Mouse (Mus musculus): ENCODE data around the gene Stap2. TPM values are rescaled to one million over a fixed set of nuclear protein-coding genes. Genes with fewer than 3 reads are reported as not detected.
A peak's percentile ranks its signal among the peaks of the same experiment; 100 is the strongest.

The Stap2 gene
- total RNA-seq, 2 experiments from 2014 or later, result 0.98 TPM; not detected in 1

DNA sequence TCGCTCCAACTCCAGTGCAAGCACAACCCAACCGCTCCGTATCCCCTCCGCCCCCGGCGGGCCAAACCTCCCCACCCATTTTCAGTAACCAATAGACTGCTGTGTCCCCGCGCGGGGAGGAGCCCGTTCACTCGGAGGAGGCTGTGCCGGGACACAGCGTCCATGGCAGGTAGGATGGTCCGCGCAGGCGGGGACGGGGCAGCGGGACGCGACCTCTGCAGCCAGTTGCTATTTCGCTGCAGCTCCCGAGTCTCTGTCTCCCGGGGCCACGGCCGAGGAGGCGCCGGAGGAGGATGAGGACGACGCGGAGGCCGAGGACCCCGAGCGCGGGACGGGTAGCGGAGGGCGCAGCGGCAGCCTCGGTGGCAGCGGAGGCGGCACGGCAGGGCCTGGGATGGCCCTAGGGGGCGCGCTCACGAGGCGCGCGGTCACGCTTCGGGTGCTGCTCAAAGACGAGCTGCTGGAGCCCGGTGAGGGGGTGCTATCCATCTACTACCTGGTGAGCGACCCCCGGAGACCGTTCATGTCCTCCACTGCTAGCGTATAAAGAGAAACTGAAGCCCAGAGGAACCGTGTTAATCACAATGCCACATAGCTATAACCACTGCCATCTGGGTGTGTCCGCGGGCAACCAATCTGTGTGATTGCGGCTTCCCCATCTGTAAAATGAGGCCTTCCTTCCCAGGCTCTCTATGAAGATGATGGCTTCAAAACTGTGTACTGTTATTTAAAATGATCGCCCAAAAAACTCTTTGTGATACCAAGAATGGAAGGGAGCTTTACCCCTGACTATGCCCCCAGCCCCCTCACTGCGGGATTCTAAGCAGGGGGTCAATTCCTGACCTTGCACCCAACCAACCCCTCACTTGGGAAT lies 3.9 kb upstream of the Stap2 start:
- ATAC-seq (replicated peaks; ENCODE audit: low FRiP score, poor library complexity, severe bottlenecking), result peak; percentile 89

DNA sequence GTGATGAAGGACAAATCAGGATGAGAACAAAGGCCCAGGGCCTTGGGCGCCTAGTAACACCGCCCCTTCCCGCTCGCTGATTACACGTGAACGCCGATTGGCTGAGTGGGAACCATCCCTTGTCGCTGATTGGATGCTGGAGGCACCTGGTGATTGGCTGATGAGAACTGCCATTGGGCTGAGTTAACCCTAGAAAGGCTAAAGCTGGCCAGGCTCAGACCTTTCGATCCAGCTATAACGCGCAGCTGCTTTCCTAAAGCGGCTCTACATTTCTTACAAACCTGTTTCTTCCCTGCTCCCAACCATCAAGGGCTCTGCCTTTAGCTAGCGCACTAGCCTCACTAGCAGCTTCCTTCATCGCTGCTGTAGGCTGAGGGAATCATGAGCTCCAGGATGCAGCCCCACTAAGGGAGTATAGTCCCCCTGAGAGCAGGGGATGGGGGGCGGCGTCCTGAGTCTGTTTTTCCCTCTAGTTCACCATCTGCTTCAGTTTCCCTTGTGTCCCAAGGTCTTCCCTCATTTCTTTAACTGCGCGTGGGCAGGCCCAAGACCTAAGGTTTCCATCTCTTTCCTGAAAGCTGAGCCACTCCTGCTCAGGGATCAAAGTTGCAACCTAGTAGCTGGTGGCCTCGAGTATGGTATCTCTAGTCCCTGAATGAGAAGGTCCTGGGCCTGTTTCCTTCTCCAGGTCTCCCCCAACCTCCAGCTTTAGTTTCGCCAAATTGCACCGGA lies 3.1 kb upstream of the Stap2 start:
- peak; percentile 90 for ATAC-seq (replicated peaks; ENCODE audit: low FRiP score, poor library complexity, severe bottlenecking)

DNA sequence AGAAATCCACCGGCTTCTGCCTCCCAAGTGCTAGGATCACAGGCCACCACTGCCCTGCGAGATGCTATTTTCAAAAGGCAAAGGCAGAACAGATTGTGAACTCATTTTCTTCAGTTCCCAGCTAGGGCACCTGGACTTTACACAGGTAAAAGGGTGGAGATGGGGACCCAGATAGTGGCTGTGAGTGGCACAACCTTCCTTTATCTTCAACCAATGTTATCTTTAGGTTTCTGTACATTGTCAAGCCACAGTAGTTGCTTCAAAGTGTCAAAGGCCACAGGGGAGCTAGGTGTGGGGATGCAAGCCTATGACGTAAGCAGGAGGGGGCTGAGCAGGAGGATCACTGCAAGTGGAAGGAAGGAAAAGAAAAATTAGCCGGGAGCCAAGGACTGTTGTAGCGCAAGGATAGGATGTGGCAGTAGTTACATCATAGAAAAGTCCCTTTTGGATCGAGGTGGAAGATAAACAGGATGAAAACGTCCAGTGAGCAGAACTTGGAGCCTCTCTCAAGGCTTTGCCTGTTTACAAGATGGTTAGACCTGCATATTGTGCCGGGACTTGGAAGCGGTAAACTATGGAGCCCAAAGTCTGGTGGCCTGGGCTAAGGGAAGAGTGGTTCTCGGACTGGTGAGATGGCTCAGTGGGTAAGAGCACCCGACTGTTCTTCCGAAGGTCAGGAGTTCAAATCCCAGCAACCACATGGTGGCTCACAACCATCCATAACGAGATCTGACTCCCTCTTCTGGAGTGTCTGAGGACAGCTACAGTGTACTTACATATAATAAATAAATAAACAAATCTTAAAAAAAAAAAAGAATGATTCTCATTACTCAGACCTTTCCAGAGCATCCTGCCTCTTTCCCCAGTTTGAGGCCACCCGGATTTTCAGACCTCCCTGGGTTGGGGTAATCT lies 2.3 kb upstream of the Stap2 start:
- ATAC-seq (replicated peaks; ENCODE audit: low FRiP score, poor library complexity, severe bottlenecking), result no peak

DNA sequence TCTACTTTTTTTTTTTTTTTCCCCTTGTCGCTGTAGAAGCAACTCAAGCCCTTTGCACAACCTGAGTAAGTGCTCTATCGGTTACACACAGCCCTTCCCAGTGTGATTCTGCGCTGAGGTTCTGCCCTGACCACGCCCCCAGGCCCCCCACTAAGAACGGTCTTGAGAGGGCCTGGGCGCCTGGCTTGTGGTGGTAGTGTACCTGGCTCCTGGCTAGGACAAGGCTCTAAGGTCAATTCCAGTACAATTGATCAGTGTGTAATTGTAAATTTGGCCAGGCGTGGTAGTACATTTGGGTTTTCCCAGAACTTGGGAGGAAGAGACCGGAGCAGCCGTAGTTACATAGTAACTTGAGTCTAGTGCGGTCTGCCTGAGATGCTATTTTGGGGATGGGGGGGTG lies 1.6 kb upstream of the Stap2 start:
- no peak for ATAC-seq (replicated peaks; ENCODE audit: low FRiP score, poor library complexity, severe bottlenecking)

DNA sequence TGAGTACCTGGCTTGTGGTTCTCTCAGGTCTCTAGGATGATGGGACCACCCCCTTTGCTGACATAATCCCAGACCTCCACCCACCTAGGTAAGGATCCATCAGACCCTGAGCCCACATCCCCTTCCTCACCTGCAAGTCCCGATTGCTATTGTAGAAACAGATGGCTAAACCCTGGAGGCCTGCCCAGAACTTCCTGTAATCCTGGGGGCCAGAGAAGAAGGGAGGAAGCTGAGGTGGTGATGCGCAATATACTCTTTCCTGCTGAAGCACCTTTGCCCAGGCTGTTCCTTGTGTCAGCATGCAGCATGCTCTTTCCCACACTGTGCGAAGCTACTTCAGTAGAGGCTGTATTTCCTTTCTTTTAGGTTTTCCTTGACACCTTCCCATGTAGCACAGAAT lies 2.4 kb downstream of the Stap2 start:
- ATAC-seq (replicated peaks; ENCODE audit: low FRiP score, poor library complexity, severe bottlenecking), result no peak

DNA sequence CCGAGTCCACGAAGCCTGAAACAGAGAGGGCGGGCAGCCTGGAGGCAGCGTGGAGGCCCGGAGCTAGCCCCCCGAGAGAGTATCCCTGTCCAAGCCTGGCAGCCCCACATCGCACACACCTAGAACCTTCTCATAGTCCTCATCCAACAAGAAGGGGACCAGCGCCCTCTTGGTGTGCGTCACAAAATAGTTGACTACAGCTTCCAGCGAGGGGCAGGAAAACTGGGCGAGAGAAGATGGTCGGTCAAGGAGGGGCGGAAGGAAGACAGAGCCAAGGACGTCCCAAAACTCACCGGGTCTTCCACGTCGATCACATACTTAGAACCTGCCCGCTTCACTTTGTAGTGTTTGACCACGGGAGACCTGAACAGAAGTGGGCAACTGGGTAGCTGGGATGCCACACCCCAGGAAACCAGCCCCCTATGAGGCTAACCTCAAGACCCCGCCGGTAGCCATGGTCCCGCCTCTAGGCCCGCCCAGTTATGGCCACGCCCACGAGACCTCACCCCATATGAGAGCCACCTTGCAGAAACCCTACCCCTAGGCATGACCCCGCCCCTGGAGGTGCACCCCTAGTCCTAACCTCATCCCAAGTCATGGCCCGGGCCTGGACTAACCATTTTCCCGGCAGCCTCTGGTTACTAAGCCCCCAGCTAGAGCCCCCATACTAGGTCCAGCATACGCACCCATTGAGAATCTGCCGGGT lies 5.4 kb downstream of the Stap2 start:
- no peak for ATAC-seq (replicated peaks; ENCODE audit: low FRiP score, poor library complexity, severe bottlenecking)

DNA sequence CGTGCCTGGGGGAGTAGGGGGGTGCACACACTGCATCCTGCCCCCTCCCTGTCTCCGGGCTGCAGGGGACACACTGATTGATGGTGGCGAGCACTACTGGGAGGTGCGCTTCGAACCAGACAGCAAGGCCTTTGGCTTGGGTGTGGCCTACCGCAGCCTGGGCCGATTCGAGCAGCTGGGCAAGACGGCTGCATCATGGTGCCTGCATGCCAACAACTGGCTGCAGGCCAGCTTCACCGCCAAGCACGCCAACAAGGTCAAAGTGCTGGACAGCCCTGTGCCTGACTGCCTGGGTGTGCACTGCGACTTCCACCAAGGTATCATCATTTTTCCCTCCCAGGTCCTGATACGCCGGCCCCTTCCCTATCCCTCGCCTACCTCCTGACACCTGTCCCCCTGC lies 9.4 kb downstream of the Stap2 start:
- no peak for ATAC-seq (replicated peaks; ENCODE audit: low FRiP score, poor library complexity, severe bottlenecking)

DNA sequence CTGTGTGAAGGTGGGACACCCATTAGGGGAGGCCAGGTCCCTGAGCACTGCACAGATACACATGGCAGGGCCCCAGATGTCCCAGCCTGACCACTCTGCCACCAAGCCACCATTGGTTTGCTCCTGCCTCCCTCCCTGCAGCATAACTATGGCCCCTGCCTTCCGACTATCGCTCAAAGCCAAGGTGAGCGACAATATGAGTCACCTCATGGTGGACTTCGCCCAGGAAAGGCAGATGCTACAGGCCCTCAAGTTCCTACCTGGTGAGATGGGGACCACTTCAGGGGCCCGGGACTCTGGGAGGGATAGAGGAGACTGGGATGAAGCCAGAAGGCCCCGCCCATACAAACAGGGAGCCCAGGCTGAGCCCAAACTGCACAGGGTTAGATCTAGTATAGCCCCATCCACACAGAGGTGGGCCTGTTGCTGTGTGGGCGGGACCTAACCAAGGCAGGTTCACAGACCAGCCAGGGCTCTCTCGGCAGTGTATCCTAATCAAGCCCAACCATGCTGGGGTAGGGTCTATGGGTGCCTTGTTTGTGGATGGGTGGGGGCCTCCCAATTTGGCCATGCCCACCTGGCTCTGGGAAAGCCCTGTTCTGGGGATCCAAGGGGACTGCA lies 15.0 kb downstream of the Stap2 start:
- no peak for ATAC-seq (replicated peaks; ENCODE audit: low FRiP score, poor library complexity, severe bottlenecking)

DNA sequence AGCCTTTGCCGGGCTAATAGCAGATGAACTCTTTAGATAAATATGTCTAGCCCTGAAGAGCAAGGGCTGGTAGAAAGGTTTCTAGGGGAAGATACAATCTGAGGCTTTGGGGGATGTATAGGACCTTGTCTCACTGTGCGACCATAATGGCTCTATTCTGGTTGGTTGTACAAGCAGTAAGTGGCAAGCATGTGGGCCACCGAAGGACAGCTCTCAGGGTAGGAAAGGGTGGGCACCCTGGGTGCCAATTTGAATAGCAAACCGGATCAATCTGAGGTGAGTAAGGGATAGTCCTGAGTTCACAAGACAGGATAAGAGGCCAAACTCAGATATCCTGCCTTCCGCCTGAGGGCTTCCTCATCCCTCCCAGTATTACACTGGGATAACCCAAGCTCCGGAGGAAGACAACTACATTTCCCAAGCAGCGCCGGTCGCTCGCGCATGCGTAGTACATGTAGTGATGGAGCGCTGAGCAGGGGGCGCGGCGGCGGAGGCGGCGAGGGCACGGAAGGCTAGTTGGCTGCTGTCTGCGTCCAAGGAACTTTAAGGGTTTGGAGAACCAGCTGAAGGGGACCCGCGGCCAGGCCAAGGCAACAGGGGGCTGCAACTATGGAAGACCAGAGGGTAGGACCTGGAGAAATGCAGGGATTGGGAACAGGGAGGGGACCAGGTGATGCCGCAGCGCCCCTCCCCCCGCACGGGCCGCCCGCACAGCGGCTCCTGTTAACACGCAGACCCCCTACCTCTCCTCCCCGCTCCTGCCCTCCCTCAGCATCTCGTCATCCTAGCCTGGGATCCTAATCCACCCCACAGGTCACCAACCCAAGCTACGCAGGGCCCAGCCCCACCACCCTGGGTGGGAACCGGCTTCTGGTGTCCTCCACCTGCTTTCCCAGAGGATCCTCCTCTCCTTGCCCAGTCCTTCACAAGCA lies 19.1 kb downstream of the Stap2 start, which contains the start of gene Fsd1:
Fsd1 (plus strand) TSS at position 480 of the 932 bp plus-strand sequence.
- ATAC-seq (replicated peaks; ENCODE audit: low FRiP score, poor library complexity, severe bottlenecking), result no peak

DNA sequence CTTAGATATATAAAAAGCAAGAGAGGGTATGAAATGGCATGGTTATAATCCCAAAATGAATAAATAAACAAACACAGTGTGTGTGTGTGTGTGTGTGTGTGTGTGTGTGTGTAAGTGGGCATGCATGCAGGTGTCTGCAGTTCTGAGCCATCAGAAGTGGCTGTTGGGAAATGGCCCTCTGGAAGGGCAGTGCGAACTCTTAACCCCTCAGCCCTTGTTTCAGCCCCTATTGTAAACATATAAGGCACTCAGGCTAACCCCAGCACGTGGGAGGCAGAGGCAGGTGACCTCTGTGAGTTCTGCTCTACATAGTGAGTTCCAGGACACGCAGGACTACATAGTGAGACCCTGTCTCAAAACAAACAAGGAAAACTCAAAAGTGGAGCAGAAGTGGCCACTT lies 28.1 kb downstream of the Stap2 start:
- no peak for ATAC-seq (replicated peaks; ENCODE audit: low FRiP score, poor library complexity, severe bottlenecking)

DNA sequence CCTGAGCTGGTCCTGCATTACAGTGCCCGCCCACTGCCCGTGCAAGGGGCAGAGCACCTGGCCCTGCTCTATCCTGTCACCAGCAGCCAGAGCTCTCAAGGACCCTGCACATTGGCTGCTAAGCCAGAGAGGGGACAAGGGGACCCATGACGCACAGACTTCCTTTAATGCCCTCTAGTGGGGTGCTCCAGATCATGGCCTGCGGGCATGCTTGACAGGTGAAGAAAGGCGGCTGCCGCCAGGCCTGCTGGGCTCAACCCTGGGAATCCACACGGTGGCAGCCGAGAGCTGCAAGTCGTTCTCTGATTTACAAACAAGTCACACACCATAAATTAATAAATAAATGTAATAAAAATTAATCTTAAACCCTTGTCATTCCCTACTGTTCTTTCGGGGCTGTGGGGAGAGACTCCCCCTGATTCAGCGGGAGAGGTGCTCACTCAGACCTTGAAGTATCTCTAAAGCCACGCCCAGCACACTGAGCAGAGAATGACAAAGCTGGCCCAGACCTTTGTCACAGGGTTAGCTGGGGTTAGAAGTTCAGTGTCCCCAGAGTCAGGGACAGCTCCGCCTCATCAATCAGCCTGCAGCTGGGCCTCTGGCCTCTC lies 29.0 kb downstream of the Stap2 start:
- ATAC-seq (replicated peaks; ENCODE audit: low FRiP score, poor library complexity, severe bottlenecking), result no peak

DNA sequence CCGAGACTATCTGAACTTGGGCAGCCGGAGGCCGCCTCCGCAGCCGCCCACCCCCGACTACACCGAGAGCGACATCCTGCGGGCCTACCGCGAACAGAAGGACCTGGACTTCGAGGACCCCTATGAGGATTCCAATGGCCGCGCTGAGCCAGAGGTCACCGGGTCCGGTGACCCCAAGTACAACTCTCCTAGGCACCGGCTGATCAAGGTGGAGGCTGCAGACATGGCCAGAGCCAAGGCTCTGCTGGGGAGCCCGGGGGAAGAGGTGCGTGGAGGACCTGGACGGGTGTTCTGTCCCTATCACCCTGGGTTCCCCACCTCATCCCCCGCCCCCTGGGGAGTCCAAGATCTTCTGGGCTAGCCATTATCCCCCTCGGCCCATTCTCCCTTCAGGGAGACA lies 33.9 kb downstream of the Stap2 start:
- ATAC-seq (replicated peaks; ENCODE audit: low FRiP score, poor library complexity, severe bottlenecking), result no peak

DNA sequence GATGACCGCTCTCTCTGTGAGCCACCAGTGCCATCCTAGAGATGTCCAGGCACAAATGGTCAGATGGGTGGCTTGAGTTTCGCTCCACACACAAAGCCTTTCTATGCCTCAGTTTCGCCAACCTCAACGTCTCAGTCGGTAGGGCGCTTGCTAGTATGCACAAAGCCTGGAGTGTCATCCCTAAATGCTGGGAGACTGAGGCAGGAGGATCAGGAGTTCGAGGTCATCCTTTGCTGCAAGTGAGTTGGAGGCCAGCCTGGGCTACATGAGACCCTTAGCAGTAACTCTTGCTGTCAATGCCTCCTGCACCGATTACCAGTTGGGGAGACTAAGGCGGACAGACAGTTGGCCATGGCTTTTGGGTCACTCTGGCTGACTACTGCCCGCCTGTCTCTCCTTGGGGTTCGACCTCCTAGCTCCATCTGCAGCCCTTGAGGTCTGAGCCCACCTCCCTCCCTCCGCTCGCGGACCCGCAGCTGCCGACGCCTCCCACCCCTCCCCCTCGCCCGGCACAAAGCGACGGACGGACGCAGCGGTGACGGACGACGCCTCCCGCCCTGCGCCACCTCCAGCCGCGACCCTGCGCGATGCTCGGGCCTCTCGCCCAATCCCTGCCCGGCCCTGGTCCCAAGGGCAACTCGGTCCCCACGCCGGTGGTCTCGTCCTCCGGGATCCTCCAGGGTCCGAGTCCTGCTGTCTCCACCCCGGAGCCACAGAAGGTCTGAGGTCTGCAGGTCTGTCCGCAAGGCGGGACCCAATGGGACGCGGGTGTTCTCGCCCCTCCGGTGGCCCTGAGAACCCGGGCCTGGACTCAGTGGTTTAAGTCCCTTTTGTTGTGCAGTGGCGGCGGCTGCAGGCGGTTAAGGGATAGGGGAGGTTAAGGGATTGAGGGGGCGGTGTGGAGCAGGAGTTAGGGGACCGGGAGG lies 35.2 kb downstream of the Stap2 start, which contains the start of gene Shd:
Shd (plus strand) TSS at position 502 of the 926 bp plus-strand sequence.
- ATAC-seq (replicated peaks; ENCODE audit: low FRiP score, poor library complexity, severe bottlenecking), result no peak

DNA sequence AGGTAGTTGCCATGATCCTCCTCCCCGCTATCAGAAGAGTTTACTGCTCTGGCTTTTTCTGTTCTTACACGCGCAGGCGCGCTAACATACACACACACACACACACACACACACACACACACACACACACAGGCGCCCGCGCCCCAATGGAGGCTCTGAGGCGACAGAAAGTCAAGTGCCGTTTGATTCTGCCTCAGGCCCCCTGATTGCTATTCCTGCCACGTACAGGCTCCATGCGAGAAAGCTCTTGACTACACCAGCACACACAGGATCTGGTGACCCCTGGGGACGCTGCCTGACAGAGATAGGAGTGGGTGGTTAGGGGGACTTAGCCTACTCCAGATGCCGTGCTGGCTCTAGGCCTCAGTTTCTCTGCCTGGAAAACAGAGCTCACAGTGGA lies 35.8 kb downstream of the Stap2 start:
- no peak for ATAC-seq (replicated peaks; ENCODE audit: low FRiP score, poor library complexity, severe bottlenecking)

DNA sequence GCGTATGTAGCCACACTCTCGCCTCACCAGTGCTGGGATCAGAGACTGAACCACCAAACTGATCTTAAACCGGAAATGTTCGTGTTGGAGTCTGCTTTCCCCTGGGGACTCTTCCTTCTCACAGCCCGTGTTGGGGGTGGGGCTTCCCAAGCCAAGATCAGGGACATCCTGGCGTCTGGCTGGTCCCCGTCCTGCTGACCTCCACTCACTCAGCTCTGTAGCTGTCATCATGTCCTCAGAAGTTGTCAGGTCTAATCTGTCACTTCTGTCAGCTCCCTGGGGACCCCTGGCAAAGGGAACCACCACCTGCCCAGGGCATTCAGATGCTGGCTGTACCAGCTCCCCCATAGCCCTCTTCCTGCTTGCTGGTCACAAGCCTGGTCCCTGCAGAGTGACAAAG lies 37.2 kb downstream of the Stap2 start:
- no peak for ATAC-seq (replicated peaks; ENCODE audit: low FRiP score, poor library complexity, severe bottlenecking)

DNA sequence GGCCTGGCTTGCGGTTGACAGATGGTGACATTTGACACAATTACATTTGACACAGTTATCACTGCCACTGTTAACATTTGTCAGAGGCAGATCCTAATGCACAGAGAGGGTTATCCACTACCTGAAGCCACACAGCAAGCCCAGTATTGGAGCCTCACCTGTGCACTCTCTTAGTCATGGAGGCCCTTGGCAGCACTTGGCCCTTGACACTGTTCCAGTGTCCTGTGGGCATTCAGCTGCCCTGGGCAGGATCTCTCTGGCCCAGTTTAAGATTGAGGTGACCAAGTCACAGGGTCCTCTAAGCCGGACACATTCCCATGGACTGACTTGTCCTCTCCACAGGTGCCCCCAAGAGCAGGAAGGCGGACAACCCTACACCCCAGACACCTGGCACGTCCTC lies 38.2 kb downstream of the Stap2 start:
- no peak for ATAC-seq (replicated peaks; ENCODE audit: low FRiP score, poor library complexity, severe bottlenecking)

DNA sequence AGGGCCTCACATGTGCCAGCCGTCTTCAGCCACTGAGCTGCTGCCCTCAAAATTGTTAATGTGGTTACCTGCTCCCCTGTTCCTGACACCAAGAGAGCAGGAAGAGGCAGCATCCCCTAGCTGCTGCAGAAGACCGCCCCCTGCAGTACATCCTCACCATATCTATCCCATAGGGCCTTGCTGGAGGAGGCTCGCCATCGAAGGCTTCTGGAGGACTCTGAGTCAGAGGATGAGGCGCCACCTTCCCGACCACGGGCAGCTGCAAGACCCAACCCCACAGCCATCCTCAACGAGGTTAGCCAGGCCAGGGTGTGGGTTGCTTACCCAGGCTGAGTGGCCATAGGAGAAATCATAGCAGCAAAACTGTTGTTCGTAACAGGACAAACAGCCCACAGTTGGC lies 40.4 kb downstream of the Stap2 start:
- ATAC-seq (replicated peaks; ENCODE audit: low FRiP score, poor library complexity, severe bottlenecking), result no peak
